Mouse (Mus musculus) heart, postnatal 0 days (tissue): ENCODE measurements around the gene Xirp2. TPM values are rescaled to one million over a fixed set of nuclear protein-coding genes. Genes with fewer than 3 reads are reported as not detected.
A peak's percentile ranks its signal among the peaks of the same experiment; 100 is the strongest.

Experiments used
- ATAC-seq: fragments of 200-750 bp; cut with Nextera tagmentation; 2 replicates; pipeline ENCODE4 v1.8.0; 2017; ENCODE audit warnings: low read depth, moderate number of reproducible peaks, moderate library complexity; ENCODE audit not compliant: insufficient read depth
- DNase-seq: peaks from one replicate; pipeline ENCODE4 v3.0.0-alpha.2; 2016; ENCODE audit warnings: low spot score
- H3K27ac ChIP-seq: fragments of 300-500 bp; sonication (generic); 2 replicates; pipeline ENCODE4 v1.5.1; 2014; ENCODE audit warnings: low read depth, mild to moderate bottlenecking
- H3K27me3 ChIP-seq: fragments of 300-500 bp; sonication (generic); 2 replicates; pipeline ENCODE4 v1.6.1; 2014; ENCODE audit warnings: low read length, mixed read lengths; ENCODE audit not compliant: control insufficient read depth, insufficient read depth
- H3K36me3 ChIP-seq: fragments of 300-500 bp; sonication (generic); replicated peaks from 2 replicates; pipeline ENCODE4 v1.6.1; 2014; ENCODE audit warnings: low read length, mixed read lengths; ENCODE audit not compliant: control insufficient read depth, insufficient read depth
- H3K4me1 ChIP-seq: fragments of 300-500 bp; sonication (generic); 2 replicates; pipeline ENCODE4 v1.6.1; 2014; ENCODE audit warnings: antibody characterized with exemption; ENCODE audit not compliant: control insufficient read depth, insufficient read depth
- H3K4me2 ChIP-seq: fragments of 300-500 bp; sonication (generic); 2 replicates; pipeline ENCODE4 v1.6.1; 2014; ENCODE audit warnings: low read depth, mild to moderate bottlenecking, low read length, moderate library complexity
- H3K4me3 ChIP-seq: fragments of 300-500 bp; sonication (generic); 2 replicates; pipeline ENCODE4 v1.5.1; 2014; ENCODE audit warnings: low read depth, low read length
- H3K9ac ChIP-seq: fragments of 300-500 bp; sonication (generic); replicated peaks from 2 replicates; pipeline ENCODE4 v1.6.1; 2014; ENCODE audit warnings: low read depth, low read length, mixed read lengths
- H3K9me3 ChIP-seq: fragments of 300-500 bp; sonication (generic); replicated peaks from 2 replicates; pipeline ENCODE4 v1.6.1; 2016; ENCODE audit warnings: low read length; ENCODE audit not compliant: control insufficient read depth
- CTCF ChIP-seq: IDR thresholded peaks from 2 replicates; pipeline ENCODE4 v1.5.1; 2016; ENCODE audit warnings: antibody characterized with exemption, control low read depth, low read depth
- EP300 ChIP-seq: IDR thresholded peaks from 2 replicates; pipeline ENCODE4 v1.6.1; 2016; ENCODE audit warnings: antibody characterized with exemption, low read depth
- WGBS: fragments of 180-500 bp; shearing (Covaris S2); extraction: QIAGEN DNeasy Blood & Tissue Kit; methylation state at CpG from one replicate; pipeline ENCODE4 v1.1.7; 2014; 5-methylcytosine and 5-hydroxymethylcytosine counted together
- polyA plus RNA-seq: library from polyadenylated mRNA; unstranded; fragments of >200 nt; fragmentation: Nextera tagmentation; extraction: Ambion mirVana; gene quantifications from 2 replicates; pipeline ENCODE4 v1.2.1, GENCODE M21; 2015
- total RNA-seq: library from RNA; depleted of rRNA; stranded (reverse); fragments of >200 nt; gene quantifications from 2 replicates; pipeline ENCODE4 v1.2.3, GENCODE M21; 2014; ENCODE audit warnings: low replicate concordance; rRNA removed

Xirp2 gene
- total and polyA plus RNA-seq, 2 experiments from 2014 or later: 0.86 to 3.5 TPM

DNA sequence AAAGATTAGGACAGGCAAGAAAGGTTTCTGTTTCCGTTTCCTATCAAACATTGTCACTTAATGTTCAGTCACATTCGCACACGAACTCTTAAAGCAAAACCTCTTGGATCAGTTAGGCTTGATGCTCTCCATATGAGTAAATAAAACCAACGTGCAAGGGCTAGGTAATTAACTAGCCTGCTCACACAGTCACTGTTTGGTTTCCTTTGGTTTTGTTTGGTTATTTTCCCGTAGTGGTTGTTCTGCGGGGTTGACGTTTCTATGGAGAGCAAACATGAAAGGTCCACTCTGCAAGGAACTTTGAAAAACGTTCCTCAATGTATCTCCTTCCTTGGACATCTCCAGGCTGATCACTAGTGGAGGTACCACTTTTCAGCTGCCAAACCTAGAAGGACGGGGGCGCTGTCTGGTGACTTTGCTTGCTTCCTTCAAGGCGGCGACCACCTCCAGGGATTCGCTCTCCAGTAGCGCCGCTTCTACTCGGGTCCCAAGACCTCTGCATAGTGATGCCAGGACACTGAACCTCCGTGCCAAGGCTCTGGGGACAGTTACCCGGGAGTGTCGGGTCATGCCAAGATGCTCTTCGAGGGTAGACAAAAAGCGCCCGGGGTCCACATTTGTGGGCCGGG, 119.2 kb downstream of the Xirp2 start:
- Histone ChIP-seq H3K4me2 (peak overlapping the region; percentile 84), H3K27ac (no peak overlapping the region), H3K36me3 (no peaks in the 10 kb centered on the region), H3K9me3 (no peaks in the 10 kb centered on the region), H3K27me3 (no peaks in the 10 kb centered on the region), H3K9ac (peak overlapping the region; percentile 39; the same call in 1 of the 2 replicates), H3K4me3 (peak overlapping the region; percentile 70), H3K4me1 (0 out of 2 replicates have a peak, but pooled peaks cover 2% of the 10 kb centered on the region)
- ATAC-seq (peak; percentile 29), DNase-seq (peak; percentile 9)
- TF ChIP-seq CTCF (peak; percentile 36), EP300 (no peak)
- 5% methylated on average over 23 of the region's 23 CpGs for WGBS

DNA sequence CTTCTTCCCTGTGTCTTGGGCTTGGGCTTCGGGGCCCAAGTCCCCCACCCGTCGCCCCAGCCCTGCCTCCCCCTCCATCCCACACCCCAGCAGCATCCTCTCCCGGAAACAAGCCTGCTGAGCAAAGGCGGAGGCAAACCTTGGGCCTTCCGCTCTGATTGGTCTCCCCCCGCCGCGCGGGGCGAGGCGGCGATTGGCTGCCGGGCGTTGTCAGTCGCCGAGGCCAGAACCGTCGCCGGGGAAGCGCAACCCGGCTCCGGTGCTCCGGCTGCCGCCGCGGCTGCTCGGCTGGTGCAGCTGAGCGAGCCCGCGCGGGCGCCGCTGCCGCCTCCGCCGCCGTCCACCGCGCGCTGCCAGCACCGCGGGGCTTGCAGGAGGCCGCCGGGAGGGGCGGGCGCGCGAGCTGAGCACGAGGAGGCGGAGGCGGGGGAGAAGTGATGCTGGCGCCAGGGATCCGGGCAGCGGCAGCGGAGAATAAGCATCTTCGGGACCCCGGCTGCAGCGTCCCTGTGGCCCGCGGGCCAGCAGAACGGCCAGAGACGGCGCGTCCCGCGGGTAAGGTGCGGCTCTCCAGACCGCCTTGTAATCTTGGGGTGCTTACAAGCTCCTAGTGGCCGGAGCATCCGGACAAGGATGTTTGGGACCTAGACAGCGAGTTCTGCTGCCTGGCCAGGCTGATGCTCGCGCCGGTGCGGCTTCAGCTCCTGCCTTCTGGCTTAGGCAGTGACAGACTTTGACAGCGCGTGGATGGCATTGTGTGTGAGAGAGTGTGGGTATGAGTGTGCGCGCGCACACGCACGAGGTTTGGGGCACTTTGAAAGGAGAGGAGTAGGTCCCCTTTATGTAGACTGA, 119.9 kb downstream of the Xirp2 start, which contains the start of gene B3galt1:
TSS of gene B3galt1 (plus strand) at position 392 of the 852 bp plus-strand sequence.
- H3K36me3 ChIP-seq: no peaks in the 10 kb centered on the region
- H3K27ac ChIP-seq: peak within 1 kb of the TSS; percentile 47
- no peaks in the 10 kb centered on the region for H3K9me3 ChIP-seq
- under 1% methylated on average over 57 of the region's 83 CpGs for WGBS
- peak; percentile 74 for DNase-seq
- peak within 1 kb of the TSS; percentile 84 for H3K4me2 ChIP-seq
- peak within 1 kb of the TSS; percentile 70 for H3K4me3 ChIP-seq
- peak within 1 kb of the TSS; percentile 39 for H3K9ac ChIP-seq
- ATAC-seq: peak; percentile 92
- 0 out of 2 replicates have a peak, but pooled peaks cover 2% of the 10 kb centered on the region for H3K4me1 ChIP-seq
- no peak for TF ChIP-seq CTCF
- TF ChIP-seq EP300: no peak
- H3K27me3 ChIP-seq: no peaks in the 10 kb centered on the region

DNA sequence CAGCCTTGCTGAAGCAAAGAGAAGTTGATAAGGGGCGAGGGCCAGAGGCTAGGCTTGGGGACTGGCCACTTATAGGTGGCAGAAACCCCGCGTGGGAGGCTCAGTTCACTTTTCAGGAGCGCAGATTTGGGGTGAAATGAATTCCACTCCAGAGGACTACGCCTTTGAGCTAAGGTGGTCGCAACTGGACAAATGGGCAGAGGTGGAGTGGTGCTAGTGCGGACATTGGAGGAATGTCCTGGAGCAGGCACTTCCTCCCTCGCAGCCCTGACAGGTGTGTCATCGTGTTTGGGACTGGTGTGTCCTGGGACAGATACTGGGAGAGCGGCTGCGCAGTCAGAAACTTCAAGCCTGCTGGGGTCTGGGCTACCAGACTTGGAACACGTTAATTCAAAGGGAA, 120.8 kb downstream of the Xirp2 start:
- DNase-seq (peak; percentile 15), ATAC-seq (no peak)
- H3K4me2 ChIP-seq: peak overlapping the region; percentile 84
- WGBS: 2% methylated on average over 12 of the region's 12 CpGs
- TF ChIP-seq CTCF: no peak
- no peak for TF ChIP-seq EP300
- no peaks in the 10 kb centered on the region for H3K36me3 ChIP-seq
- H3K4me1 ChIP-seq: 0 out of 2 replicates have a peak, but pooled peaks cover 2% of the 10 kb centered on the region
- H3K27ac ChIP-seq: no peak overlapping the region
- no peaks in the 10 kb centered on the region for H3K9me3 ChIP-seq
- H3K4me3 ChIP-seq: peak overlapping the region; percentile 70
- H3K9ac ChIP-seq: peak overlapping the region; percentile 39; the same call in 1 of the 2 replicates
- H3K27me3 ChIP-seq: no peaks in the 10 kb centered on the region

DNA sequence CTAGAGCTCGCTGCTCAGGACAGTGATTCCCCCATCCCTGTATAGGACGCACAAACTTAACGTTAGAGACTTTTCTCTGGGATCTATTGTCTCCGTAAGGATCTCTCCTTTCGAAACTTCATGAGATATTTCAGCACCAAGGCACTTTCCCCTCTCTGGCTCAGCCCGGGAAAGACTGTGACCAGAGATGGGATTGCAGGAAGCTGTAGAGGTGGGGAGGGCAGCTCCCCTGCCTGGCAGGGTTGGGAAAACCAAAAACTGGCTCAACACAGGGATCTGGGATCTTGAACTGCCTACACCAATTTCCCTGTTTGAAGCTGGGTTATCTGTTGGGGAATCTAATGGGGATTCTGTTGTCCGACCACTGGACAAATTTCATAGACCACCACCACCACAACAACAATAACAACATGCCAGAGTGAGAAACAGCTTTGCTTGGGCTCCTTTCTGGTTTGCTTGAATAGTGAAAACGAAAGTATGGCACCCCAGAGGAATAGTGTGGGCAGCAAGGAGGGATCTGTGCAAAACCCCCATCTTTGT, 121.4 kb downstream of the Xirp2 start:
- no peak overlapping the region; the same call in none of the 2 replicates for H3K9ac ChIP-seq
- WGBS: 19% methylated on average over 8 of the region's 8 CpGs

More for the DNA sequence above, 121.4 kb downstream of the Xirp2 start:
- Histone ChIP-seq H3K27ac (no peak overlapping the region), H3K4me1 (0 out of 2 replicates have a peak, but pooled peaks cover 2% of the 10 kb centered on the region), H3K9me3 (no peaks in the 10 kb centered on the region), H3K27me3 (no peaks in the 10 kb centered on the region), H3K4me3 (peak overlapping the region; percentile 70), H3K36me3 (no peaks in the 10 kb centered on the region), H3K4me2 (peak overlapping the region; percentile 84)
- TF ChIP-seq EP300: no peak
- no peak for TF ChIP-seq CTCF
- DNase-seq (peak; percentile 36), ATAC-seq (no peak)

Other genes starting within 250 kb of the Xirp2 start
- not detected in 2 replicates for gene Gm21830, start 32.3 kb upstream of the Xirp2 start, total RNA-seq
- not detected in 2 replicates for gene Gm21830, start 32.3 kb upstream of the Xirp2 start, polyA plus RNA-seq
- not detected in 2 replicates for gene Gm26727, start 12.8 kb upstream of the Xirp2 start, total RNA-seq
- gene Gm26727, start 12.8 kb upstream of the Xirp2 start, polyA plus RNA-seq: not detected in 2 replicates
- 0.54 and 0.57 TPM in 2 replicates for gene B3galt1, start 119.9 kb downstream of the Xirp2 start, total RNA-seq
- 2.7 and 3.4 TPM in 2 replicates for gene B3galt1, start 119.9 kb downstream of the Xirp2 start, polyA plus RNA-seq